Mouse (Mus musculus): ENCODE results near the gene Hlx.

- no peak for TF ChIP-seq CTCF (conservative IDR thresholded peaks at IDR 0.05; ENCODE audit: low read length)
- TF ChIP-seq NANOG (IDR thresholded peaks at IDR 0.05; ENCODE audit: borderline replicate concordance, low read length): no peak
Observed at GRCm38 (mm10) chr1:184729357-184730140, 2.9 kb downstream of the Hlx start.
